Mouse (Mus musculus) neural tube, embryonic 11.5 days (tissue): ENCODE results near the gene Slco2a1. TPM values are rescaled to one million over a fixed set of nuclear protein-coding genes. Genes with fewer than 3 reads are reported as not detected.

Source experiments
- ATAC-seq: fragments of 200-750 bp; cut with Nextera tagmentation; 2 replicates; pipeline ENCODE4 v1.8.0; 2017; ENCODE audit warnings: moderate number of reproducible peaks, mild to moderate bottlenecking, moderate TSS enrichment, moderate library complexity; ENCODE audit not compliant: insufficient read depth, low FRiP score, low TSS enrichment
- DNase-seq: peaks from one replicate; pipeline ENCODE4 v3.0.0-alpha.2; 2015; ENCODE audit warnings: low spot score
- H3K27ac ChIP-seq: fragments of 300-500 bp; sonication (generic); 2 replicates; pipeline ENCODE4 v1.5.1; 2014; ENCODE audit warnings: low read depth, mild to moderate bottlenecking, low read length
- H3K27me3 ChIP-seq: fragments of 300-500 bp; sonication (generic); 2 replicates; pipeline ENCODE4 v1.6.1; 2014; ENCODE audit warnings: mild to moderate bottlenecking, low read length, mixed read lengths; ENCODE audit not compliant: control insufficient read depth, insufficient read depth
- H3K36me3 ChIP-seq: fragments of 300-500 bp; sonication (generic); 2 replicates; pipeline ENCODE4 v1.6.1; 2014; ENCODE audit warnings: mild to moderate bottlenecking, low read length, moderate library complexity, mixed read lengths; ENCODE audit not compliant: control insufficient read depth, insufficient read depth
- H3K4me1 ChIP-seq: fragments of 300-500 bp; sonication (generic); 2 replicates; pipeline ENCODE4 v1.6.1; 2014; ENCODE audit warnings: low read length, mixed read lengths; ENCODE audit not compliant: control insufficient read depth, insufficient read depth
- H3K4me2 ChIP-seq: fragments of 300-500 bp; sonication (generic); 2 replicates; pipeline ENCODE4 v1.6.1; 2014; ENCODE audit warnings: low read depth, mild to moderate bottlenecking, moderate library complexity
- H3K4me3 ChIP-seq: fragments of 300-500 bp; sonication (generic); 2 replicates; pipeline ENCODE4 v1.5.1; 2014; ENCODE audit warnings: low read depth, low read length
- H3K9ac ChIP-seq: fragments of 300-500 bp; sonication (generic); 2 replicates; pipeline ENCODE4 v1.6.1; 2014; ENCODE audit warnings: mild to moderate bottlenecking, low read length
- H3K9me3 ChIP-seq: fragments of 300-500 bp; sonication (generic); 2 replicates; pipeline ENCODE4 v1.6.1; 2016; ENCODE audit warnings: low read length; ENCODE audit not compliant: control insufficient read depth
- WGBS: fragments of 180-500 bp; shearing (Covaris S2); extraction: QIAGEN DNeasy Blood & Tissue Kit; methylation state at CpG from one replicate; pipeline ENCODE4 v1.1.7; 2014; 5-methylcytosine and 5-hydroxymethylcytosine counted together
- polyA plus RNA-seq: library from polyadenylated mRNA; unstranded; fragments of >200 nt; fragmentation: Nextera tagmentation; extraction: Ambion mirVana; gene quantifications from 2 replicates; pipeline ENCODE4 v1.2.1, GENCODE M21; 2014

Gene Slco2a1
- polyA plus RNA-seq, 1 experiment from 2014 or later, result 0.29 TPM

GRCm38 (mm10) chr9:103013366-103013765 lies 24.9 kb downstream of the Slco2a1 start:
- Histone ChIP-seq H3K4me2 (no peak overlapping the region), H3K4me1 (peaks cover 3% of the 10 kb centered on the region; the same call in 1 of the 2 replicates), H3K9me3 (no peaks in the 10 kb centered on the region), H3K27me3 (peaks cover 5% of the 10 kb centered on the region; the same call in 1 of the 2 replicates), H3K9ac (no peak overlapping the region), H3K27ac (no peak overlapping the region), H3K4me3 (no peak overlapping the region), H3K36me3 (no peaks in the 10 kb centered on the region)
- WGBS, result 18% methylated on average over 5 of the region's 5 CpGs
- peak; percentile 65 for DNase-seq
- ATAC-seq, result no peak

GRCm38 (mm10) chr9:103014686-103015085 lies 26.2 kb downstream of the Slco2a1 start:
- 92% methylated on average over 12 of the region's 12 CpGs for WGBS
- H3K9ac ChIP-seq, result no peak overlapping the region
- H3K27me3 ChIP-seq, result no peaks in the 10 kb centered on the region
- no peak overlapping the region for H3K27ac ChIP-seq
- ATAC-seq, result no peak
- no peak for DNase-seq
- no peak overlapping the region for H3K4me3 ChIP-seq
- H3K4me2 ChIP-seq, result no peak overlapping the region
- H3K4me1 ChIP-seq, result no peaks in the 10 kb centered on the region
- H3K9me3 ChIP-seq, result no peaks in the 10 kb centered on the region
- H3K36me3 ChIP-seq, result no peaks in the 10 kb centered on the region

GRCm38 (mm10) chr9:103024116-103024515 lies 35.6 kb downstream of the Slco2a1 start:
- Histone ChIP-seq H3K27ac (no peak overlapping the region), H3K4me1 (no peaks in the 10 kb centered on the region), H3K9ac (no peak overlapping the region), H3K36me3 (no peaks in the 10 kb centered on the region), H3K4me2 (no peak overlapping the region), H3K9me3 (no peaks in the 10 kb centered on the region), H3K27me3 (no peaks in the 10 kb centered on the region), H3K4me3 (no peak overlapping the region)
- WGBS, result 79% methylated on average over 4 of the region's 4 CpGs
- no peak for DNase-seq
- no peak for ATAC-seq

GRCm38 (mm10) chr9:103027150-103027889 lies 38.8 kb downstream of the Slco2a1 start:
- no peak overlapping the region for H3K27ac ChIP-seq
- H3K36me3 ChIP-seq, result no peaks in the 10 kb centered on the region
- no peak for ATAC-seq
- WGBS, result 71% methylated on average over 11 of the region's 11 CpGs
- no peaks in the 10 kb centered on the region for H3K9me3 ChIP-seq
- no peaks in the 10 kb centered on the region for H3K27me3 ChIP-seq
- H3K9ac ChIP-seq, result no peak overlapping the region
- DNase-seq, result no peak
- no peak overlapping the region for H3K4me2 ChIP-seq
- no peak overlapping the region for H3K4me3 ChIP-seq
- H3K4me1 ChIP-seq, result no peaks in the 10 kb centered on the region

- H3K27me3 ChIP-seq, result no peaks in the 10 kb centered on the region
- no peak overlapping the region for H3K27ac ChIP-seq
- DNase-seq (no peak), ATAC-seq (no peak)
- no peak overlapping the region for H3K9ac ChIP-seq
- no peaks in the 10 kb centered on the region for H3K4me1 ChIP-seq
- H3K36me3 ChIP-seq, result no peaks in the 10 kb centered on the region
- 66% methylated on average over 8 of the region's 8 CpGs for WGBS
- H3K4me2 ChIP-seq, result no peak overlapping the region
- H3K9me3 ChIP-seq, result no peaks in the 10 kb centered on the region
- no peak overlapping the region for H3K4me3 ChIP-seq
Measured at GRCm38 (mm10) chr9:103029012-103029411, 40.5 kb downstream of the Slco2a1 start.

GRCm38 (mm10) chr9:103030041-103030440 lies 41.5 kb downstream of the Slco2a1 start:
- H3K4me1 ChIP-seq, result no peaks in the 10 kb centered on the region
- 89% methylated on average over 2 of the region's 2 CpGs for WGBS
- no peak overlapping the region for H3K4me2 ChIP-seq
- H3K9me3 ChIP-seq, result no peaks in the 10 kb centered on the region
- ATAC-seq (no peak), DNase-seq (no peak)
- no peak overlapping the region for H3K27ac ChIP-seq
- no peak overlapping the region for H3K4me3 ChIP-seq
- H3K9ac ChIP-seq, result no peak overlapping the region
- no peaks in the 10 kb centered on the region for H3K36me3 ChIP-seq
- no peaks in the 10 kb centered on the region for H3K27me3 ChIP-seq

- no peaks in the 10 kb centered on the region for H3K4me1 ChIP-seq
- WGBS, result 91% methylated on average over 5 of the region's 5 CpGs
- no peak for ATAC-seq
- DNase-seq, result no peak
- H3K9me3 ChIP-seq, result no peaks in the 10 kb centered on the region
- no peak overlapping the region for H3K27ac ChIP-seq
- no peak overlapping the region for H3K9ac ChIP-seq
- H3K36me3 ChIP-seq, result no peaks in the 10 kb centered on the region
- no peaks in the 10 kb centered on the region for H3K27me3 ChIP-seq
- H3K4me3 ChIP-seq, result no peak overlapping the region
- H3K4me2 ChIP-seq, result no peak overlapping the region
Measured at GRCm38 (mm10) chr9:103031211-103031610, 42.7 kb downstream of the Slco2a1 start.

GRCm38 (mm10) chr9:103032193-103032592 lies 43.7 kb downstream of the Slco2a1 start:
- no peaks in the 10 kb centered on the region for H3K36me3 ChIP-seq
- H3K4me1 ChIP-seq, result no peaks in the 10 kb centered on the region
- no peak overlapping the region for H3K27ac ChIP-seq
- H3K9ac ChIP-seq, result no peak overlapping the region
- H3K4me3 ChIP-seq, result no peak overlapping the region
- no peak for DNase-seq
- H3K27me3 ChIP-seq, result no peaks in the 10 kb centered on the region
- no peak for ATAC-seq
- 88% methylated on average over 8 of the region's 8 CpGs for WGBS
- no peaks in the 10 kb centered on the region for H3K9me3 ChIP-seq
- no peak overlapping the region for H3K4me2 ChIP-seq

GRCm38 (mm10) chr9:103033381-103033780 lies 44.9 kb downstream of the Slco2a1 start:
- no peak overlapping the region for H3K4me3 ChIP-seq
- no peak overlapping the region for H3K27ac ChIP-seq
- H3K9me3 ChIP-seq, result no peaks in the 10 kb centered on the region
- H3K36me3 ChIP-seq, result no peaks in the 10 kb centered on the region
- ATAC-seq (no peak), DNase-seq (no peak)
- no peaks in the 10 kb centered on the region for H3K27me3 ChIP-seq
- H3K4me1 ChIP-seq, result no peaks in the 10 kb centered on the region
- no peak overlapping the region for H3K9ac ChIP-seq
- H3K4me2 ChIP-seq, result no peak overlapping the region
- 93% methylated on average over 3 of the region's 3 CpGs for WGBS
